Mouse (Mus musculus): ENCODE measurements around the gene Aadacl3.

Gene Aadacl3

DNA sequence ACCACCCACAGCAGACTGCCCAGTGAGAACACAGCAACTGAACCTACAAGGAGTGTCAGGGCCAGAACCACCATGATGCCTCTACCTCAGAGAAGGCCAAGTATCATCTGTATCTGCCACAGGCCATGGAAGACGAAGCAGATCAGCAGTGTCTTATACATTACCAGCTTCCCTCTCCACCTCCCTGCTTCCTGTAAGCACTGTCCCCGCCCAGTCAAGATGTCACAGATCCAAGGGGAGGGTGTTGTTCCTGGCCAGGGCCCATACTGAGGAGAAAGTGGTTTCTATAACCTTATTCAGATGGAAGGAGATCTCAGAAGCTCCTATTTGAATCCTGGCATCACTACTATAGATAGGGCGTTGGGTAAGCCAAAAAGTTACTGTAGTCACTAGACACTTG lies at the start of gene Aadacl3:
Gene Aadacl3 (minus strand): TSS at position 101 of the 400 bp plus-strand sequence.
- DNase-seq: no peak

DNA sequence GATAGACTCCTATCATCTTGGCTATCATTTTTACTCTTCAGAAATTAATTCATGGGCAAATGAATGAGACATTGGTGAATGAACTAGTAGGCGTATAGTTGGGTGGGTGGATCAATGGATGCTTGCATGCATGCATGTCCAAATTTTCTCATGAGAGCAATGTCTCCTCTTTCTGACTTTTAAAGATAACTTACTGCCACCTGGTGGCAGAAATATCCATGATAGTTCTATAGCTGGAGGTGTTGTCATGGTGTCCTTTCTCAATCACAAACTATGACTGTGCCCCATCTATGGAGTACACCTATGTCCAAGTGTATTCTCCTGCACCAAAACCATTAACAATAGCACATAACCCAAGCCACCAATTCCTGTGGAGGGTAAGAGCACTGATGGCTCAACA lies 43.0 kb upstream of the Aadacl3 start:
- DNase-seq: no peak

DNA sequence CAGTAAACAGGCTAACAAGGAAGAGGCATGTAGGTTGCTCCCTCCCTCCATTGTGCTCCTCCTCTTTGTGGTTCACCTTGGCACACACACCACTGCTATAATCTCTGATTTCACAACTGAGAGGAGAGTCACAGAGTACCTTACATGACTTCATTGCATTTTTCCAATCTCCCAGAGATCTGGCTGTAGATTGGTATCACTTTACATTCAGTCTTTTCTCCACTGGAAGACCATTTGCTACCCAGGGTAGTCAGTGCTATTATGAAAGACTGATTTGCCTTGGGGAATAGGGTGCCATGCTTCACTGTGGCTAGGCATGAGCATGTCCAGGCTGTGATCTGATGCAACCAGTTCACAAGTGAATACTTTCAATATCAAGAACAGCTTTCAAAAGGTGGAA lies 29.8 kb upstream of the Aadacl3 start:
- no peak for DNase-seq

DNA sequence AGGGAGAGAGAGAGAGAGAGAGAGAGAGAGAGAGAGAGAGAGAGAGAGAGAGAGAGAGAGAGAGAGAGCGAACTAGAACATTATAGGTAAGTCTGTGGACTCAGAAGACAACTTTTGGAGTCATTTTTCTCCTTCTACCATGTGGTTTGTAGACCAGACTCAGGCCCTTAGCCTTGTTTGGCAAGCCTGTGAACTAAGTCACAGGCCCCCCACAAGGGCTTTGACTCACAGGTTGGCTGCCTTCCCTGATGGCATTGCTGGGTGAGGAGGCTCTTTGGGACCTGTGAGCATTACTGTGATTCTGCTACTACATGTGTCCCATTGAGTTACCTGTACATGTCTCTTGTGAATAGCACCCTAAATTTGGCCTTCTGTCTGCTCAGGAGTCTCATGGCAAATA lies 4.5 kb upstream of the Aadacl3 start:
- no peak for DNase-seq

DNA sequence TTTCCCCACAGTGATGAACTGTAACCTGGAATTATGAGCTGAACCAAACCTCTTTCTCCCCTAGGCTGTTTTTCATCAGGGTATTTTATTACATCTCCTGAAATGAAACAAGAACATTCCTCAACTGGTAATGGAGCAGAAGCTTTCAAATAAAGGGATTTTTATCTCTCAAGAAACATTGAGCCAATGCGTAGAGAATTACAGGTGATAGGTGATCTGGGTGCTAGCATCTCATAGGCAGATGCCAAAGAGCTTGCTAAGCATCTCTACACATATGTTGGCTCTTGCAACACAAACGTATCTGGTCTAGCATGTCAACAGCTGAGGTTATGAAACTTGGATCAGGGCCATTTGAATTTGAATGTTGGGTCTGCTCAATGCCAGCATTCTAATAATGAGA lies 1.6 kb upstream of the Aadacl3 start:
- DNase-seq: no peak

DNA sequence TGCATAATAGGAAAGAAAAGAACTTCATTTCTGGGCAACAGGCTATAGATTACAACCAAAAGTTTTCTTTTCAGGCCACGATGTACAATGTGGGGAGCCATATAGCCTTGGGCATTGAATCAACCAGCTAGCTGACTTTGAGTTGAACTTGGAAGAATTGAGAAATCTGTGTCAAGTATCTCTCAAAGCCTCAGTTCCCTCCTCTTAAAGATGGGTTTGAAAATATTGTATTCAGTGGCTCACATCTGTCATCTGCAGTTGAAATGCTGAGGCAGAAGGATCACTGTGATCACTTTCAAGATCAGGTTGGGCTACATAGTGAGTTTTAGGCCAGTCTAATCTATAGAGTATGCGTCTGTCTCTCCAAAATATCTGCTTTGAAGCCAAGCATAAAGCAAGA lies 10.3 kb downstream of the Aadacl3 start, which contains the start of gene Gm9944:
Gene Gm9944 (minus strand): TSS at position 101 of the 400 bp plus-strand sequence.
- DNase-seq: no peak

DNA sequence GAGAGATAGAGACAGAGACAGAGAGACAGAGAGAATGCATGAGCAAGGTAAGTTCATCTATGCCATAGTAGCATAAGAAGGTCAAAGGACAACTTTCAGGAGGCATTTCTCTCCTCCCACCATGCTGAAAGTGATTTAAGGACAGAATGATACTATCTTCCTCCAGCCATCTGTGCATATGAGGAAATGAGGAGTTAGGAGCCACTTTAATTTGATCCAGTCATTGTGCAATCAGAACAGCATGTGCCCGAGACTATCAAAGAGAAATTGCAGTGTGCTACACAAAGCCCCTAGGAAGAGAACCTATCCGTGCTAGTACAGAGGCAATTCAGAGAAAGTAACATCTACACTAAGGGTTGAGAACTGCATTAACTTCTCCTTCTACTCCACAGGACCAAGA lies 15.0 kb downstream of the Aadacl3 start:
- DNase-seq: no peak

DNA sequence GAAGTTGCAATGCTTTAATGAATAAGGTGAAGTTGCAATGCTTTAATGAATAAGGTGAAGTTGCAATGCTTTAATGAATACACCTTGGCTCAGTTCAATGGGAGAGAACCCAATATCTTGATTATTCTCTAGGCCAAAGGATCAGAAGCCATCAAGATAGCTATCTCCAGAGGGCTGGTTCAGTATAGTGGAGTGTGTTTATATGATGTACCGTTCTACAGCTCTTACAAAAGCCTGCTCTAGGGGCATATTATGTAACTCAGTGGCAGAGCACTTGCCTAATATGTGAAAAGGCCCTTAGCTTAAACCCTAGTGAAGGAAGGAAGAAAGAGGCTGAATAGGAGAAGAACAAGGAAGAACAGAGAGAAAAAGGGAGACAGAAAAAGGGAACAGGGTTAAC lies 22.0 kb downstream of the Aadacl3 start:
- DNase-seq: no peak

DNA sequence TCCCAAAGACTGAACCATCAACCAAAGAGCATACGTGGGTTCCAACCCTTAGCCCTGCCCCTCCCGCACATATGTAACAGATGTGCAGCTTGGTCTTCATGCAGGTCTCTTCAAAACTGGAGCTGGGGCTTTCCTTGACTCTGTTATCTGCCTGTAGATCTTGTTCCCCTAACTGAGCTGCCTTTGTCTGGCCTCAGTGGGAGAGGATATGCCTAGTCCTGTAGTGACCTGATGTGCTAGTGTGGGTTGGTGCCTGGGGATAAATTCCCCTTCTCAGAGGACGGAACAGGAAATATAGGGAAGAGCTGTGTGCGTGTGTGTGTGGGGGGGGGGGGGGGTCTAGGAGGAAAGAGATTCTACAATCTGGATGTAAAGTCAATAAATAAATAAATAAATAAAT lies 22.5 kb downstream of the Aadacl3 start:
- DNase-seq: no peak

DNA sequence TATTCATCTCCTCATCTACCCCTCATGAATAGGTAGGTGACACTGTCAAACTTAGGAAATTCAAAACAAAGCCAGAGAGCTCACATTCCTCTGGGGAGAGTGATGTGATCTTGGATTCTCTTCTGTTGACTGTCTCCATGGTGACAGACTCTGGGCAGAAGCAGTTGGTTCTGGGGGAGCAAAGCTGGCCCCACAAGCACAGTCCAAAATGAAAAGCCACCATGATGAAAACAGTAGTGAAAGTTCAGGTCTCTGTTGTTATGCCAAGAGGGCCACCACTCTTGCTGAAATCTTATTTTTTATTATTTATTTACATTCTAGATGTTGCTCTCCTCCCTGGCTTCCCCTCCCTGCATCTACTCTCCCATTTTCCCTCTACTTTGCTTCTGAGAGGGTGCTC lies 24.9 kb downstream of the Aadacl3 start, which contains the start of gene 1700012P22Rik:
Gene 1700012P22Rik (minus strand): TSS at position 101 of the 400 bp plus-strand sequence.
- no peak for DNase-seq

DNA sequence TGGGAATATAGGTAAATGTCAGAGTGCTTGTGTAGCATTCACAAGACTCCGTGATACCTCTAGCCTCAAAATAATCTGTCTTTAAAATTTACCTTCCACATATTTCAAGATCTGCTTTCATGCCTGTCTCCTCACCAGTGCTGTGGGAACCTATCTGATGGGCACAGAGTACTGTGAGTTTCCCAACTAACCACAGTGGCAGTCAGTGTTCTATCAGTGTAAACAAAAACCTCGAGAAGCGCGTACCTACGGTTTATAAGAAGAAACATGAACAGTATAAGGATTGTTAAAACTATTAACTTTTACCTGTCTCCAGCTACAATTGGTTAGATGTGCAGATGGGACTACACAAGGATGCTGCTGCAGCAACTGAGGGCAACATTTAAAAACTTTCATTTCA lies 30.3 kb downstream of the Aadacl3 start:
- no peak for DNase-seq

DNA sequence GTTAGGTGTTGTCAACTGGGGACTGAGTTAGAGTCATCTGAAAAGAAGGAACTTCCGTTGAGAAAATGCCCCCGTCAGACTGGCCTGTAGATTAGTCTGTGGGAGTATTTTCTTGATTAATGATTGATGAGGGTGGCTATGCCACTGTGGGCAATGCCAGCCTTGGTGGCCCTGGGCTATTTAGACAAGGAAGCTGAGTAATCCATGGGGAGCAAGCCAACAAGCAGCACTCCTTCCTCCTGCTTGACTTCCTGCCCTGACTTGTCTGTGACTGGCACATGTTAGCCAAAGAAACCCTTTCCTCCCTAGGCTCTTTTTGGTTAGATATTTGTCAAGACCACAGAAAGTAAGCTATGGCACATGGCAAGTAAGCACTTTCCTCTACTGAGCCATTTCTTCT lies 32.8 kb downstream of the Aadacl3 start:
- no peak for DNase-seq

DNA sequence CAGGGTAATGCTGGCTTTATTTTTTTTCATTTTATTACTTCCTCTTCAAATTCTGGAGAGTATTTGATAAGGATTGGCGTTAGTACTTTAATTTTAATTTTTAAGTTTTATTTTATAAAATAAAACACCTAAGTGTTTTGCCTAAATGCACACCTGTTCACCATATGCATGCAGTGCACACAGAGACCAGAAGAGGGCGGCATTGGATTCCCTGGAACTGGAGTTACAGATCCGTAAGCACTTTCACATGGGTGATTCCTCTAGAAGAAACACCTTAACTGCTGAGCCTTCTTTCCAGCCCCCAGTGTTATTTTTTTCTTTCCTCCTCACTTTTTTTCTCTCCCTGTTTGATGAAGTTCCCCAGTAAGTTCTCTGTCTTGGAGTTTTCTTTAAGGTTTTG lies 34.7 kb downstream of the Aadacl3 start:
- no peak for DNase-seq

DNA sequence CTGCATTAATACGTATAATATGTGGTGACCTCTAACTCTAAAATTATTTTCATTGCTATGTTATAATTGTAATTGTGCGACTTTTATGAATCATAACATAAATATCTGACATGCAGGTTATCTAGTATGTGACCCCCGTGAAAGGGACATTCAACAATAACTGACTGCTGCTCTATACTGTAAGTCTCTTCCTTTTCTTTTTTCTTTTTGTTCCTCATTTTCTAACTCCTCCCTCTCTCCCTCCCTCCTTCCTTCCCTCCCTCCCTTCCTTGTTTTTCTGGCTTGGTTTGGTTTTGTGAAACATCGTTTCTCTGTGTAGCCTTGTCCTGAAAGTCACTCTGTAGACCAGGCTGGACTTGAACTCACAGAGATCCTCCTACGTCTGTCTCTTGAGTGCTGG lies 39.0 kb downstream of the Aadacl3 start:
- DNase-seq: no peak

DNA sequence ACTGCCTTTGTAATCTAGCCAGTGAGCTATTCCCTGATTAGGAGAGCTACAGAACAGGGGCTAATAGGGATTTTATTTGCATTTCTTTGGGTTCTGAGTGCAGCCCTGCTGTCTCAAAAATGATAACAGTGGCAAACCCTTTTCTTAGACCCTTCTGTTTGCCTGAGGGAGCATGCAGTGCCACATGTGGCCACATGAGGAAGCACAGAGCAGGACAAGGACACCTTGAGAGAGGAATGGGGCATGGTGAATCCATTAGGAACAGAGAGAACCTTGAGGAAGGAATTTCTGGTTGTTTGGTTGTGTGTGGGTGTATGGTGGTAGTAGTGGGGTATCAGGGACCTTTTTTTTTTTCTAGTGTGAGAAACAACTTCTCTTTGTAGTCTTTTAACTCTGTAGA lies 42.9 kb downstream of the Aadacl3 start:
- DNase-seq: no peak

DNA sequence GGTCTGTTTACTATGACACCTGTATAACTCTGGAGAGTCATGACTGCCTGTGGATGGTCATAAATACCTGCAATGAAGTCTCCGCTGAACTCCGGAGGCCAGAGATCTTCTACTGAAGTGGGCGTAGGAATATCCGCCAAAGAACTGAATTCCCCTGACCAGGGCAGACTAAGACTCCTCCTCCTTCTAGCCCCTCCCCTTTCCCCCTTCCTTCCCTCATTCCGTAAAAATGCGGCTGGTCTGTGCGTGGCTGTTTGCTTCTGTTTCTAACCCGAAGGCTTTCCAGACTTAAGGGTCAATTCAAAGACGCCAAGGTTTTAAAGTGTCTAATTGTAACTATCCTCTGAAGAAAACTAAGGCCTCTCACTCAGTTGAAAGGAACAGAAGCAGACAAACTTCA lies 55.3 kb downstream of the Aadacl3 start, which contains the start of gene Pramef12:
Gene Pramef12 (minus strand): TSS at position 175 of the 400 bp plus-strand sequence.
- no peak for DNase-seq

DNA sequence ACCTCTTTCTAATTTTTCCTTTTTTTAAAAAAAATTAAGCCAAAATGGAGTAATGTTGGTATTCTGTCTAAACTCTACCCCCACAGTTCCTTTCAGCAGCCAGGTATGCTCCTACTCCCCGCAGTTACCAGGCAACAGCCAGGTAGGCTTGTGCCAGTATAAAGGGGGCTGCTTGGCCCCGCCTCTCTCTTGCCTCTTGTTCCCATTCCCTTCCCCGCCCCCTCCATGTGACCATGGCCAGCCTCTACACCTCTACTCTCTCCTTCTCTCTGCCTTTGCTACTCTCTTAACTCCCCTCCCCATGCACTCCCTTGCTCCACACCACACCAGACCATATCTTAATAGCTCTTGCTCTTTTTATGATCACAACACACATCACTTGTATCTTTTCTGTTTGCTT lies 57.3 kb downstream of the Aadacl3 start:
- no peak for DNase-seq

DNA sequence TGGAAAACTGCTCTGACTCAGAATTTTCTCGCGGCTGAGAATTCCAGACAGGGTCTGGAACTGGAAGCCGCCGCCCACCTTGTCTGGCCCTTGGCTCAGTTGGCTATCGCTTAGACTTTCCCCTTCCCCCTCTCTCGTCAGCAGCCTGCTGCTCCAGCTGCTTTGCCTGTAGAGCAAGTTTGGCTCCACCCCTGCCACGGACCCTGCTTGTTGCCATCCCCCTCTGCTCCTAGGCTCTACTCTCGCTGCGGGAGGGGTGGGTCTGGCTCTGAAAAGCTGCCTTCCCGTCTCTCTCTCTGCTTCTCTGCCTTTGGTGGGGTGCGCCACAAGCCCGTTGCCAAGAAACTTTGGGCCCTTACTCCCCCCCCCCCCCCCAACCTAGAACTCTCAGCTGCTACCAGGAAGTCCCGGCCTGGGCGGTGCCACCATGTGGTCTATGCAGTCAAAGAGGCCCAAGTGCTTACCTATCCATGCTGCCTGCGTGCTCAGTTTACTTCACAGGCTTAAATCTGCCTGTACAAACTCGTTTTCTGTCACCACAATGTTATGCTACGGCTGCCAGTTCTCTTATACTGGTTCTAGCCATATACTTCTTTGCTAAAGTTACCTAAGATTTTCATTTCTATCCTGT lies 59.0 kb downstream of the Aadacl3 start:
- DNase-seq: no peak

All from right cerebral cortex, adult 18-20 months (tissue).